ENCODE assay signal across 11 mouse cellular contexts in genomic region chr11:121306608-121307007, GRCm38 (mm10).
"Had no signal": no experiment of that assay in that cellular context is flagged by ENCODE, and none has a peak within 500 bp of the region (broad histone marks: within the 10 kb centered on the region; RNA-seq: fewer than 3 reads in every experiment).

No protein-coding gene starts in this region.

- ATAC-seq: intestine, embryonic 16.5 days; midbrain, embryonic 13.5 days had no signal

- DNase-seq: kidney, adult 2 months; kidney, postnatal 25 days; layer of hippocampus, adult 9-11 months; lung, adult 18-20 months; spleen, adult 18-20 months; thymus, postnatal 36 days had no signal

- H3K4me3 ChIP-seq: kidney, embryonic 15.5 days; limb, embryonic 13.5 days; midbrain, embryonic 13.5 days had no signal

- H3K4me1 ChIP-seq: kidney, embryonic 15.5 days; limb, embryonic 13.5 days; midbrain, embryonic 13.5 days had no signal

- H3K27ac ChIP-seq: kidney, embryonic 15.5 days; limb, embryonic 13.5 days; liver, embryonic 14.5 days; midbrain, embryonic 13.5 days had no signal
